In genomic region chr5:144356776-144357455, GRCm38 (mm10) we compare ENCODE assay signal across 10 mouse cellular contexts. TPM values are rescaled to one million over a fixed set of nuclear protein-coding genes. Genes with fewer than 3 reads are reported as not detected.
DNase-seq lines count a peak whose midpoint lies in the region; ATAC-seq and TF ChIP-seq lines count a peak whose summit lies in the region.
"Had no signal": no experiment of that assay in that cellular context is flagged by ENCODE, and none has a peak within 500 bp of the region (broad histone marks: within the 10 kb centered on the region; RNA-seq: fewer than 3 reads in every experiment).

No protein-coding gene starts in this region.

- DNase-seq in kidney, postnatal 0 days (ENCODE audit: low spot score): peak; percentile 39
- DNase-seq in kidney, postnatal 4 days: no peak
- no peak for DNase-seq in layer of hippocampus, adult 9-11 months
- no peak for DNase-seq in spleen, postnatal 36 days (ENCODE audit: low spot score in 2 of 2)

- TF ChIP-seq CTCF in kidney, postnatal 0 days (IDR thresholded peaks at IDR 0.05; ENCODE audit: low read depth): no peak

- H3K4me1 ChIP-seq in kidney, postnatal 0 days (replicated peaks; ENCODE audit: insufficient read depth, low read length): peaks cover 8% of the 10 kb centered on the region; the same call in 1 of the 2 replicates
- peaks cover 10% of the 10 kb centered on the region for H3K4me1 ChIP-seq in embryonic facial prominence, embryonic 15.5 days
- peaks cover 19% of the 10 kb centered on the region for H3K4me1 ChIP-seq in intestine, embryonic 16.5 days (ENCODE audit: control insufficient read depth, insufficient read depth, low read length)
- H3K4me1 ChIP-seq in neural tube, embryonic 13.5 days (replicated peaks): peaks cover 19% of the 10 kb centered on the region

- ATAC-seq in kidney, postnatal 0 days (replicated peaks; ENCODE audit: low FRiP score, low read depth): no peak
- no peak for ATAC-seq in embryonic facial prominence, embryonic 15.5 days (ENCODE audit: insufficient number of reproducible peaks, low FRiP score, low TSS enrichment, low read depth)
- no peak for ATAC-seq in intestine, embryonic 16.5 days
- ATAC-seq in neural tube, embryonic 13.5 days (ENCODE audit: low read depth): no peak
- no peak for ATAC-seq in megakaryocyte progenitor cell, adult 5-6 weeks (replicated peaks; ENCODE audit: poor library complexity)
- ATAC-seq: activated CD4-positive, CD25-positive, alpha-beta regulatory T cell, adult 4 months had no signal

- peak overlapping the region; percentile 60 for H3K9ac ChIP-seq in kidney, postnatal 0 days (ENCODE audit: low read depth, low read length)
- H3K9ac ChIP-seq in embryonic facial prominence, embryonic 15.5 days: peak overlapping the region; percentile 66
- H3K9ac ChIP-seq in intestine, embryonic 16.5 days (ENCODE audit: low read depth, low read length): peak overlapping the region; percentile 79
- no peak overlapping the region for H3K9ac ChIP-seq in neural tube, embryonic 13.5 days

- WGBS in kidney, postnatal 0 days: 4% methylated on average over 17 of the region's 17 CpGs
- 4% methylated on average over 17 of the region's 17 CpGs for WGBS in embryonic facial prominence, embryonic 15.5 days
- WGBS in intestine, embryonic 16.5 days: 8% methylated on average over 17 of the region's 17 CpGs
- WGBS in neural tube, embryonic 13.5 days: 9% methylated on average over 17 of the region's 17 CpGs

- H3K36me3 ChIP-seq in kidney, postnatal 0 days (ENCODE audit: insufficient read depth, low read length): no peaks in the 10 kb centered on the region
- H3K36me3 ChIP-seq in embryonic facial prominence, embryonic 15.5 days: no peaks in the 10 kb centered on the region
- no peaks in the 10 kb centered on the region for H3K36me3 ChIP-seq in intestine, embryonic 16.5 days (ENCODE audit: control insufficient read depth, insufficient read depth, low read length)
- H3K36me3 ChIP-seq in neural tube, embryonic 13.5 days: no peaks in the 10 kb centered on the region

- H3K27me3 ChIP-seq in kidney, postnatal 0 days (ENCODE audit: insufficient read depth, low read length): no peaks in the 10 kb centered on the region
- H3K27me3 ChIP-seq in embryonic facial prominence, embryonic 15.5 days: no peaks in the 10 kb centered on the region
- H3K27me3 ChIP-seq in intestine, embryonic 16.5 days (replicated peaks; ENCODE audit: control insufficient read depth, insufficient read depth, low read length): no peaks in the 10 kb centered on the region
- H3K27me3 ChIP-seq in neural tube, embryonic 13.5 days: peaks cover 44% of the 10 kb centered on the region

- H3K4me3 ChIP-seq in kidney, postnatal 0 days (replicated peaks; ENCODE audit: low read depth, low read length): peak overlapping the region; percentile 68
- peak overlapping the region; percentile 73 for H3K4me3 ChIP-seq in embryonic facial prominence, embryonic 15.5 days (replicated peaks)
- H3K4me3 ChIP-seq in intestine, embryonic 16.5 days (ENCODE audit: low read length): peak overlapping the region; percentile 62
- peak overlapping the region; percentile 52 for H3K4me3 ChIP-seq in neural tube, embryonic 13.5 days

- H3K4me2 ChIP-seq in kidney, postnatal 0 days (ENCODE audit: low read length): peak overlapping the region; percentile 71
- peak overlapping the region; percentile 94 for H3K4me2 ChIP-seq in embryonic facial prominence, embryonic 15.5 days (replicated peaks)
- peak overlapping the region; percentile 82 for H3K4me2 ChIP-seq in intestine, embryonic 16.5 days (ENCODE audit: low read depth, low read length)
- peak overlapping the region; percentile 91 for H3K4me2 ChIP-seq in neural tube, embryonic 13.5 days

- peak overlapping the region; percentile 88 for H3K27ac ChIP-seq in kidney, postnatal 0 days
- H3K27ac ChIP-seq in embryonic facial prominence, embryonic 15.5 days (replicated peaks): peak overlapping the region; percentile 80; the same call in 1 of the 2 replicates
- peak overlapping the region; percentile 86 for H3K27ac ChIP-seq in intestine, embryonic 16.5 days (ENCODE audit: low read length)
- H3K27ac ChIP-seq in neural tube, embryonic 13.5 days (replicated peaks): no peak overlapping the region

- H3K9me3 ChIP-seq in kidney, postnatal 0 days (replicated peaks; ENCODE audit: low read length): no peaks in the 10 kb centered on the region
- no peaks in the 10 kb centered on the region for H3K9me3 ChIP-seq in embryonic facial prominence, embryonic 15.5 days (replicated peaks)
- H3K9me3 ChIP-seq in intestine, embryonic 16.5 days (ENCODE audit: control insufficient read depth, low read length): no peaks in the 10 kb centered on the region
- no peaks in the 10 kb centered on the region for H3K9me3 ChIP-seq in neural tube, embryonic 13.5 days

RNA-seq across cellular contexts. Expression of gene Baiap2l1, which starts 1.0 kb away (rescaled TPM):
- polyA plus RNA-seq in kidney, postnatal 0 days (2015; fragmentation: Nextera tagmentation; extraction: Ambion mirVana): 14.0 and 14.9 TPM in 2 replicates
- polyA plus RNA-seq in embryonic facial prominence, embryonic 15.5 days (2015; fragmentation: Nextera tagmentation; extraction: Ambion mirVana): 11.3 and 11.7 TPM in 2 replicates
- polyA plus RNA-seq in intestine, embryonic 16.5 days (2015; fragmentation: Nextera tagmentation; extraction: Ambion mirVana): 32.0 and 37.2 TPM in 2 replicates
- polyA plus RNA-seq in neural tube, embryonic 13.5 days (2015; fragmentation: Nextera tagmentation; extraction: Ambion mirVana): 1.6 and 2.9 TPM in 2 replicates
- not detected in 2 replicates for total RNA-seq in megakaryocyte progenitor cell, adult 5-6 weeks (2015)
- not detected in 2 replicates for total RNA-seq in megakaryocyte progenitor cell, adult 5-6 weeks (2017)
- total RNA-seq: neutrophil, adult 5-6 weeks had no signal
